Mouse (Mus musculus) cerebellum, adult 2 months (tissue): ENCODE measurements around the gene Lta.

Source experiments
- CTCF ChIP-seq: fragments of 200-500 bp; IDR thresholded peaks from 2 replicates; pipeline ENCODE4 v1.5.1; 2011; ENCODE audit warnings: low read depth, mild to moderate bottlenecking, control low read depth, low read length, moderate library complexity, borderline replicate concordance; ENCODE audit not compliant: insufficient read depth
- POLR2A ChIP-seq: fragments of 200-500 bp; IDR thresholded peaks from 2 replicates; pipeline ENCODE4 v1.6.1; 2011; ENCODE audit warnings: low read length, control low read depth, borderline replicate concordance; ENCODE audit not compliant: insufficient read depth

- TF ChIP-seq CTCF (no peak), POLR2A (no peak)
Observed at GRCm38 (mm10) chr17:35219601-35220041, 14.5 kb upstream of the Lta start.
